Mouse (Mus musculus): ENCODE measurements around the gene Elf4. TPM values are rescaled to one million over a fixed set of nuclear protein-coding genes. Genes with fewer than 3 reads are reported as not detected.
"Not testable (repeated sequence)": the region's sequence is repeated elsewhere in the genome, so short reads cannot be mapped to it uniquely, and the experiment has no call there.

Gene Elf4
- polyA plus RNA-seq, 1 experiment from 2014 or later, result 2.8 TPM

DNA sequence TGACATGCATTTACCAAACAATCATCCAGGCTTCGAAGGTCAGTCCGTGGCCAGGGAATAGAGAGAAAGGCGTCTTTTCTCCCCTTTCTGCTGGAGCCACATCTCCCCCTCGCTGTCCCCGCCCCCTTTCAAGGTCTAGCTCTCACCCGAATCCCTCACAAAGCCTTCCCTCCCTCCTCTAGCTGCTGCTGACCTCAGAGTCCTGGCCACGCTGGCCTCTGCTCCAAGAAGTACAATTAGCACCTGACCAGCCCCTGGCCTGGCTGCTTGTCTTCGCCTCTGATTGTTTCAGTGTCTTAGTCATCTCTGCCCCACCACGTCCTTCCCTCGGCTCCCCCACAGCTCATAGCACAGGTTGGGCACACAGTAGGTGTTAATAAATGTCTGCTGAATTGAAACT lies 13.3 kb downstream of the Elf4 start:
- H3K4me1 ChIP-seq (ENCODE audit: control insufficient read depth, low read depth, low read length), result peaks cover 9% of the 10 kb centered on the region
- no peak overlapping the region for H3K9ac ChIP-seq (ENCODE audit: low read depth, low read length)
- no peak overlapping the region for H3K4me3 ChIP-seq (ENCODE audit: low read depth, low read length)
- whole genome bisulfite sequencing (ENCODE audit: insufficient replicate concordance), result 49% methylated on average over 10 of the region's 10 CpGs
- H3K27me3 ChIP-seq (ENCODE audit: control insufficient read depth, insufficient read depth, low read depth, low read length), result peaks cover 3% of the 10 kb centered on the region; the same call in 1 of the 2 replicates
- H3K36me3 ChIP-seq (ENCODE audit: control insufficient read depth, insufficient read depth), result no peaks in the 10 kb centered on the region
- H3K27ac ChIP-seq (ENCODE audit: low read length), result no peak overlapping the region
- no peaks in the 10 kb centered on the region for H3K9me3 ChIP-seq (replicated peaks; ENCODE audit: control insufficient read depth, low read length)
- no peak overlapping the region for H3K4me2 ChIP-seq (ENCODE audit: low read depth, low read length)
- no peak for ATAC-seq (ENCODE audit: low read depth)

DNA sequence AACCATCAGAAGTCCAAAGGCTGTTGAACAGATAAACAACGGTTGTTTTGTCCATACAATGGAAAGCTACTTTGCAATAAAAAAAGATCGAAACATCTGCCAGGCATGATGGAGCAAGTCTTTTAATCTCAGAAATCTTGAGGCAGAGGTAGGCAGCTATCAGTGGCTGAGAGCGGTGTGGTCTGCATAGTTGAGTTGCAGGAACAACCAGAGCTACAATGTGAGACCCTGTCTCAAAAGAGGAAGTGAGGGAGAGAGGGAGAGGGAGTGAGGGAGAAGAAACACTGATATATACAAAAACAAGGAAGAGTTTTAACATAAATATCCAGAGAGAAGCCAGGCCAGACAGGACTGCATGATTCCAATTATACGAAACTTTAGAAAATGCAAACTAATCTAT lies 18.3 kb downstream of the Elf4 start:
- no peak overlapping the region for H3K4me3 ChIP-seq (ENCODE audit: low read depth, low read length)
- WGBS (ENCODE audit: insufficient replicate concordance), result 38% methylated on average over 4 of the region's 4 CpGs

DNA sequence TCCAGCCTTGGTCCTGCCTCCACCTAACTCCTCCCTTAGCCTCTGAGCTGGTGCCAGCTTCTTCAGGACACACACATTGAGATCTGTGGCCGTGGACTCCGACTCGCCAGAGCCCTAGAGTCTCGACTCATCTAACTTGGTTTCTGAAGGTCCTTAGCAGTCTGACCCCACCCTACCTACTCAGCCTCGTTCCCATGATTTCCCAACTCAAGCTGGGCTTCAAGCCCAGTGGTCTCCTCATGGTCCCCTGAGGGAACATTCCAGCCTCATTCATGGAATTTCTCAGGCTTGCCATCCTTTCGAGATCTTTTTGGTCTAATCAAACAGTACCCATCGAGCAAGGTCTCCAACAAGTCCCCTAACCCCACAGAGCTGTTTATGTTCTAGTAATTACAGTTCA lies 21.0 kb downstream of the Elf4 start:
- no peak for ATAC-seq (ENCODE audit: low read depth)
- Histone ChIP-seq H3K4me3 (ENCODE audit: low read depth, low read length) (no peak overlapping the region), H3K9me3 (replicated peaks; ENCODE audit: control insufficient read depth, low read length) (no peaks in the 10 kb centered on the region), H3K4me1 (ENCODE audit: control insufficient read depth, low read depth, low read length) (peaks cover 13% of the 10 kb centered on the region), H3K36me3 (ENCODE audit: control insufficient read depth, insufficient read depth) (no peaks in the 10 kb centered on the region), H3K27me3 (ENCODE audit: control insufficient read depth, insufficient read depth, low read depth, low read length) (no peaks in the 10 kb centered on the region), H3K27ac (ENCODE audit: low read length) (no peak overlapping the region), H3K9ac (ENCODE audit: low read depth, low read length) (no peak overlapping the region), H3K4me2 (ENCODE audit: low read depth, low read length) (no peak overlapping the region)
- 63% methylated on average over 7 of the region's 7 CpGs for WGBS (ENCODE audit: insufficient replicate concordance)

More for the DNA sequence above, 18.3 kb downstream of the Elf4 start:
- Histone ChIP-seq H3K9me3 (replicated peaks; ENCODE audit: control insufficient read depth, low read length) (no peaks in the 10 kb centered on the region), H3K27ac (ENCODE audit: low read length) (no peak overlapping the region), H3K4me2 (ENCODE audit: low read depth, low read length) (no peak overlapping the region), H3K27me3 (ENCODE audit: control insufficient read depth, insufficient read depth, low read depth, low read length) (no peaks in the 10 kb centered on the region), H3K9ac (ENCODE audit: low read depth, low read length) (no peak overlapping the region), H3K4me1 (ENCODE audit: control insufficient read depth, low read depth, low read length) (peaks cover 1% of the 10 kb centered on the region; the same call in 1 of the 2 replicates), H3K36me3 (ENCODE audit: control insufficient read depth, insufficient read depth) (no peaks in the 10 kb centered on the region)
- no peak for ATAC-seq (ENCODE audit: low read depth)

DNA sequence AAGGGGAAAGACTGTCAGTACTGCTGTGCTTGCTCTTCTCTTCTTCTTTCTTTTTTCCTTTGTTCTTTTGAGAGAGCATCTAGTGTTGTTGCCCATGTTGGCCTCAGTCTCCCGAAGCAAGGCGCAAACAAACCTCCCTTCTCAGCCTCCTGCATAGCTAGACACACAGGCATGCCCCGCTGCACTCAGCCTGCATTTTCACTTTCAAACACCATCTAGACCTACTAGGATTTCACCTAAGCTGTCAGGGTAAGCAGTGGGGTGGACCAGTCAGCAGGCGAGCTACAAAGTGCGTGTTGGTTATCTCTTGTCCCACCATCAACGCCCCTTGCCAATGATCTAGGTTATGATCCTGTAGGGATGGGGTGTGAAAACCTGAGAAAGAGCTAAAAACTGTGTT lies 21.4 kb downstream of the Elf4 start:
- H3K9me3 ChIP-seq (replicated peaks; ENCODE audit: control insufficient read depth, low read length), result no peaks in the 10 kb centered on the region
- peaks cover 13% of the 10 kb centered on the region for H3K4me1 ChIP-seq (ENCODE audit: control insufficient read depth, low read depth, low read length)
- no peak overlapping the region for H3K4me2 ChIP-seq (ENCODE audit: low read depth, low read length)
- H3K4me3 ChIP-seq (ENCODE audit: low read depth, low read length), result no peak overlapping the region
- no peak for ATAC-seq (ENCODE audit: low read depth)
- H3K9ac ChIP-seq (ENCODE audit: low read depth, low read length), result no peak overlapping the region
- WGBS (ENCODE audit: insufficient replicate concordance), result 66% methylated on average over 6 of the region's 6 CpGs
- no peaks in the 10 kb centered on the region for H3K36me3 ChIP-seq (ENCODE audit: control insufficient read depth, insufficient read depth)
- H3K27ac ChIP-seq (ENCODE audit: low read length), result no peak overlapping the region
- H3K27me3 ChIP-seq (ENCODE audit: control insufficient read depth, insufficient read depth, low read depth, low read length), result no peaks in the 10 kb centered on the region

DNA sequence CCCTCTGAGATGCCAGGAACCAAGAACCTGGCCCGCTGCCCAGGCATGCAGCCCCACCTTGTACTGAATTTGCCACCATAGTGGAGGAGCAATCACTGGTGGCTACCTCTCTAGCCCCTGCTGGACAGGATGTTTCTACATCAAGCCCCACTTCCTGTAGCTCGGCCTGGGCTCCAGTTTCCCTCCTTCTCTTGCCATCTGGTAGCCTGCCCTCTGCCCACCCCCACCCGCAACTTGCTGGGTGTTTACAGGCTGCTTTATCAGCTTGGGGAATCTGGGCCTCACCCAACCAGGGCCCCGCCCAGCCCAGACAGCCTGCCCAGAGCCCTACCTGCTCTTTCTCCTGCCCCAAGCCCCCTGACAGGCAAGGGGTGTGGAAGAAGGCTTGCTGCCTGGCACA lies 23.9 kb downstream of the Elf4 start:
- Histone ChIP-seq H3K27me3 (ENCODE audit: control insufficient read depth, insufficient read depth, low read depth, low read length) (no peaks in the 10 kb centered on the region), H3K9ac (ENCODE audit: low read depth, low read length) (no peak overlapping the region), H3K4me3 (ENCODE audit: low read depth, low read length) (no peak overlapping the region), H3K9me3 (replicated peaks; ENCODE audit: control insufficient read depth, low read length) (no peaks in the 10 kb centered on the region), H3K4me1 (ENCODE audit: control insufficient read depth, low read depth, low read length) (peaks cover 19% of the 10 kb centered on the region), H3K27ac (ENCODE audit: low read length) (no peak overlapping the region), H3K36me3 (ENCODE audit: control insufficient read depth, insufficient read depth) (no peaks in the 10 kb centered on the region), H3K4me2 (ENCODE audit: low read depth, low read length) (peak overlapping the region; percentile 20)
- ATAC-seq (ENCODE audit: low read depth), result peak; percentile 65; the same call in 1 of the 2 replicates
- WGBS (ENCODE audit: insufficient replicate concordance), result 23% methylated on average over 4 of the region's 4 CpGs

DNA sequence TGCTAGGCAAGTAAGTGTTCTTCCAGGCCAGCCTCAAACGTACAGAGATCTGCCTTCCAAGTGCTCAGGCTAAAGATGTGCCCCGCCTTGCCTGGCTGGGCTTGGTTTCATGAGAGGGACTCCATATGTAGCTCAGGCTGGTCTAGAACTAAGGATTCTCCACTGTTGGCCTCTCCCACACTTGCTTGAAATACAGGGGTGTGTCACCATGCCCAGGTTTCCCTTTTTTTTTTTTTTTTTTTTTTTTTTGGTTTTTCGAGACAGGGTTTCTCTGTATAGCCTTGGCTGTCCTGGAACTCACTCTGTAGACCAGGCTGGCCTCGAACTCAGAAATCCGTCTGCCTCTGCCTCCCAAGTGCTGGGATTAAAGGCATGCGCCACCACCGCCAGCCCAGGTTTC lies 26.9 kb downstream of the Elf4 start:
- WGBS (ENCODE audit: insufficient replicate concordance), result 62% methylated on average over 7 of the region's 7 CpGs
- H3K9ac ChIP-seq (ENCODE audit: low read depth, low read length); ATAC-seq (ENCODE audit: low read depth); H3K27me3 ChIP-seq (ENCODE audit: control insufficient read depth, insufficient read depth, low read depth, low read length); H3K9me3 ChIP-seq (replicated peaks; ENCODE audit: control insufficient read depth, low read length); H3K27ac ChIP-seq (ENCODE audit: low read length); H3K4me3 ChIP-seq (ENCODE audit: low read depth, low read length); H3K4me2 ChIP-seq (ENCODE audit: low read depth, low read length); H3K36me3 ChIP-seq (ENCODE audit: control insufficient read depth, insufficient read depth): not testable (repeated sequence)
- peaks cover 19% of the 10 kb centered on the region for H3K4me1 ChIP-seq (ENCODE audit: control insufficient read depth, low read depth, low read length)

DNA sequence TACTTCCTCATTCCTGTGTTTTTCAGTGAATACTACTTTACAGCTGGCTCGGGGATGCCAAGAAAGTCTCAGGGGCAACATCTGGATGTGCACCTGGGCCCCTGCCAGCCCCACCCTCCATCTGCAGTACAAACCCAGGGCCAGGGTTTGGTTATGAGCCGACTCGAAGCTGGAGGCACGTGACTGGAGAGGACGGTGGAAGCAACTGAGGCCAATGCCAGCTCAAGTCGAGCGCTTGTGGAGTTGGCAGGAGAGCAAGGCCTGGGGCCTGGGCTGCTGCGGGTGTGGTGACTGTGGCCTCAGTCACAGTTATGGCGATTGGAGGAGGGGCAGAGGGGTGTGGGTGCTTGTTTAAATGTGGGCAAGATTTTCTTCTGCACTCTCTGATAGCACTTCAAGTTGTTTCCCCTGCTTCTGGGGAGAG lies 27.4 kb downstream of the Elf4 start:
- H3K36me3 ChIP-seq (ENCODE audit: control insufficient read depth, insufficient read depth), result no peaks in the 10 kb centered on the region
- H3K27me3 ChIP-seq (ENCODE audit: control insufficient read depth, insufficient read depth, low read depth, low read length), result no peaks in the 10 kb centered on the region
- no peaks in the 10 kb centered on the region for H3K9me3 ChIP-seq (replicated peaks; ENCODE audit: control insufficient read depth, low read length)
- no peak overlapping the region for H3K9ac ChIP-seq (ENCODE audit: low read depth, low read length)
- H3K4me3 ChIP-seq (ENCODE audit: low read depth, low read length), result no peak overlapping the region
- peaks cover 19% of the 10 kb centered on the region for H3K4me1 ChIP-seq (ENCODE audit: control insufficient read depth, low read depth, low read length)
- no peak overlapping the region for H3K27ac ChIP-seq (ENCODE audit: low read length)
- ATAC-seq (ENCODE audit: low read depth), result 0 out of 2 replicates have a peak, but pooled peaks have one; percentile 35
- WGBS (ENCODE audit: insufficient replicate concordance), result 33% methylated on average over 9 of the region's 9 CpGs
- H3K4me2 ChIP-seq (ENCODE audit: low read depth, low read length), result no peak overlapping the region

DNA sequence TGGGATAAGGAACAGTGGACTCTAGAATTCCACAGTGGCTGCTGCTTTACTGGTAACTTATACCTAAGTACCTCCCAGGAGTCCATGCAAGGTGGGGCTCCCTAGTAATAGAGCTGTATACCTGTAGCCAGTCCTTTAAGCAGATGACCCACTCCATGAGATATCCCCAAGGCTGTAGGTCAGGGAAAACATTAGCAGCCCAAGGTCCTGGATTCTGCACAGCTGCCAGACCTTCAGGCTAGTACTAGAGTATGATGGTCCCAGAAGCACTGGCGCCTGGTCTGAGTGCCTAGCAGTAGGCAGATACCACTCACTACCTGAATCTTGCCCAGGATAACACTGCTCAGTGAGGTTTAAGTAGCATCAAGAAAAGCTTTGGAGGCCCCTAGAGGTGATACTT lies 28.7 kb downstream of the Elf4 start:
- Histone ChIP-seq H3K9me3 (replicated peaks; ENCODE audit: control insufficient read depth, low read length) (no peaks in the 10 kb centered on the region), H3K4me2 (ENCODE audit: low read depth, low read length) (no peak overlapping the region), H3K9ac (ENCODE audit: low read depth, low read length) (no peak overlapping the region), H3K27ac (ENCODE audit: low read length) (no peak overlapping the region), H3K4me3 (ENCODE audit: low read depth, low read length) (no peak overlapping the region), H3K27me3 (ENCODE audit: control insufficient read depth, insufficient read depth, low read depth, low read length) (no peaks in the 10 kb centered on the region), H3K4me1 (ENCODE audit: control insufficient read depth, low read depth, low read length) (peaks cover 14% of the 10 kb centered on the region), H3K36me3 (ENCODE audit: control insufficient read depth, insufficient read depth) (no peaks in the 10 kb centered on the region)
- ATAC-seq (ENCODE audit: low read depth), result no peak
- 76% methylated on average over 1 of the region's 1 CpGs for WGBS (ENCODE audit: insufficient replicate concordance)

DNA sequence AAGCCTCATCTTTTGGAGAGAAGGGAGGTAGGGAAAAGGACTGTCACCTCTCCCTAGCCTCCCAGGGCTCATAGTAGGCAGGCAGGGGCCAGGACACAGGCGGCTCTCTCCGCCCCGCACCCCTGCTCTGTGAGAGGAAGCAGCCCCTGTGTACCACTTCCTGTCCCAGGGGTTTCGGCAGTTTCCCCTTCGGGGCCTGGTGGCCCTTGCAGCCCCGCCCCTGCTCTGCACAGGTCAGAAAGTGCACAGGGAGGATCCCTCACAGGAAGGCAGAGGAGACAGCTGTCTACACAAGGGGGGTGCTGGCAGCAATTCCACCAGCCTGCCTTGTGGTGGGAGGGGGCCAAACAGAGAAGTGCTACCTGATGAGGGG lies 29.4 kb downstream of the Elf4 start:
- Histone ChIP-seq H3K4me2 (ENCODE audit: low read depth, low read length) (peak overlapping the region; percentile 17; the same call in 1 of the 2 replicates), H3K27ac (ENCODE audit: low read length) (peak overlapping the region; percentile 53), H3K9me3 (replicated peaks; ENCODE audit: control insufficient read depth, low read length) (no peaks in the 10 kb centered on the region), H3K9ac (ENCODE audit: low read depth, low read length) (no peak overlapping the region), H3K4me3 (ENCODE audit: low read depth, low read length) (0 out of 2 replicates have a peak overlapping the region, but pooled peaks have one; percentile 21), H3K27me3 (ENCODE audit: control insufficient read depth, insufficient read depth, low read depth, low read length) (no peaks in the 10 kb centered on the region), H3K4me1 (ENCODE audit: control insufficient read depth, low read depth, low read length) (peaks cover 6% of the 10 kb centered on the region), H3K36me3 (ENCODE audit: control insufficient read depth, insufficient read depth) (no peaks in the 10 kb centered on the region)
- WGBS (ENCODE audit: insufficient replicate concordance), result 15% methylated on average over 6 of the region's 6 CpGs
- peak; percentile 66 for ATAC-seq (ENCODE audit: low read depth)
